Mouse (Mus musculus) testis, postnatal 10 days (tissue): ENCODE results near the gene Prelp.
A peak's percentile ranks its signal among the peaks of the same experiment; 100 is the strongest.

Experiments
- DNase-seq: peaks from one replicate; pipeline ENCODE4 v3.0.0; 2021; ENCODE audit warnings: low spot score

The Prelp gene

DNA sequence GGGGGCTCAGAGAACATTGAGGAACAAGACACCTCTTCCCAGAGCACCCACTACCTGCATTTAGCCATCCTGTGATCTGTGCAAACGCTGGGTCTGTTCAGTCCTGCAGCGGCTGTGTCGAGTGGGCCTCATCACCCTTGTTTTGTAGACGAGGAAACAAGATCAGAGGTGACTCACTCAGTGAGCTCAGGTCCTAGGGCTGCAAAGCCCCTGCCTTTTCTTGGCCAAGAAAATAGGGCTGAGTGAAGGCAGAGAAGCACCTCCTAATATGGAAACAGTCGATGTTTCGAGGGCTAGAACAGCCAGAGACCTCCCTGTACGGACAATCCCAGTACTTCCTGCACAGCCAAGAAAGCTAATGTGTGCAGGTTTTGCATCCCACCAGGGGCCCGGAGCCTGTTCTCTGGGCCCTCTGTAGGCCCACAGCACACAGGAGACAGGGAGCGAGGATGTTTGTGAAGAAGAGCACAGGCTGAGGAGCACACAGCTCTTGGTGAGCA is 22.1 kb downstream of the Prelp start:
- no peak for DNase-seq

DNA sequence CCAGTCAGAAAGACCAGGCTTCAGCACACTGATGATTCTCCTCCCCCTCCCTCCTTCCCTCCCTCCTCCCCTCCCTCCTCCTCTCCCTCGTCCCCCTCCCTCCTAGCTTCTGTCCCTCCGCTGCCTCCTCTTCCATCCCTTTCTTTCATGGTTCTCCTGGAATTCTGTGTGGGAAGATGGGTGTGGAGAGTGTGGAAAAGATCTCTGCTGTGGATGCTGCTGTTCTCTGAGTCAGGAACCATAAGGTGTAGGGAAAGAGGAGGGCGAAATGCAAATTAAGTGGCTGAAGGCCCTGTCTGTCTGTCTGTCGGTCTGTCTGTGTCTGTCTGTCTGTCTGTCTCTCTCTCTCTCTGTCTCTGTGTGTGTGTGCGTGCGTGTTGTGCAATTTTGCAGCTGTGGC is 23.9 kb downstream of the Prelp start:
- DNase-seq: no peak

GRCm38 (mm10) chr1:133891489-133891888 is 29.7 kb downstream of the Prelp start:
- DNase-seq: peak; percentile 75

DNA sequence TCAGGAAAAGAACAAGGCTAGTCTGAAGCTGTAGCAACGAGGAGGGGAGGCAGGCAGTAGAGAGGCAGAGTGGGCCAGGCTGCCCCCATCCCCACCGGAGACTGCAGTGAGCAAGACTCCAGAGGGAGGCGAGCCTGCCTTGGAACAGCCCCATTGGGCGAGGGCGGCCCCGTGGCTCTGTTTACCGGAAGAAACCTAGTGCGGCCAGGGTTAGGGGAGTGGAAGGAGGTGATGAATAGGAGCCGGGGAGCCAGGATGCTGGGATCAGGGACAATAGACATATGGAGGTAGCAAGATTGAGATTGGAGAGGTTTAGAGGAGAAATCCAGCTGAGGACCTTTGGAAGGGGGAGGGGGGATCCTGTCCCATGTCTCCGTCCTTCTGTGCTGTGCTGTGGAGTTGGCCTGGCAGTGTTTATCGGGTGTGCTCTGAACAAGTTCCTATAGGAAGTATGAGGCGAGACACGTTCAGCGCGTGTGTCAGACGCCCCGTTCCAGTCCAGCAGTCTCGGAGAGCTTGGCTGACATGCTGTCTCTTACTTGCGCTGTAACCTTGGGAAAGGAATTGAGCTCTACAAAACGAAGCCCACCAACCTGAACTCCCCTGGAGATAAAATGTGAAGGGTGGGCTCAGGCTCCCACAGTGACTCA is 31.1 kb downstream of the Prelp start:
- peak; percentile 60 for DNase-seq

DNA sequence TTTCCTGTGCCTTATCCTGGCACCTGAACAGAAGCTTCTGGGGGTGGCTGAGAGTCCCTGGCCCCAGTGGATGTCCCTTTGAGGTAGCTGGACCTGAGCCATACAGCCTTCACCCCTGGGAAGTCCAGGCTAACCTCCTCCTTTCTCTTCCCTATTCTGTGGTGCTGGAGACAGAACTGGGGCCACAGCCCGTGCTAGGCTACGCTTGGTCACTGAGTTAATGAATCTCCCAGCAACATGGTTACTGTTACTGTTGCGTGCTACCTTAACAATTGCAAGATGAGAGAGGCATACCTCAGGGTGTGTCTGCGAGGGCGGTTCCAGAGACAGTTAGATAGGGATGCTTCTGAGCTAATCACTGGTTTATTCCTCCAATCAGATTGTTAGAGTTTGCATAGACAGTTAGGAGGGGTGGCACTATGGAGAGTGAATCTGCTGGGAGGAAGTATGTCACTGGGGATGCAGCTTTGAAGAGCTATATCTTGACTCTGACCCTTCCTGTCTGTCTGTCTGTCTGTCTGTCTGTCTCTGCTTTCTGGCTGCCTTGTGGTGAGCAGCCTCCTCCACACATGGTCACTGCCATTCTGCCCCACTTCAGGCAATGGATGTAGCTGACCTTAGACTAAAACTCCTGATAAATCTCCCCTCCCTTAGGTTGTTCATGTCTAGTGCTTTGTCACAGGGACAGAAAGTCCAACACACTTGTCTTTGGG is 33.5 kb downstream of the Prelp start:
- DNase-seq: no peak

GRCm38 (mm10) chr1:133887044-133887443 is 34.2 kb downstream of the Prelp start:
- DNase-seq: no peak

DNA sequence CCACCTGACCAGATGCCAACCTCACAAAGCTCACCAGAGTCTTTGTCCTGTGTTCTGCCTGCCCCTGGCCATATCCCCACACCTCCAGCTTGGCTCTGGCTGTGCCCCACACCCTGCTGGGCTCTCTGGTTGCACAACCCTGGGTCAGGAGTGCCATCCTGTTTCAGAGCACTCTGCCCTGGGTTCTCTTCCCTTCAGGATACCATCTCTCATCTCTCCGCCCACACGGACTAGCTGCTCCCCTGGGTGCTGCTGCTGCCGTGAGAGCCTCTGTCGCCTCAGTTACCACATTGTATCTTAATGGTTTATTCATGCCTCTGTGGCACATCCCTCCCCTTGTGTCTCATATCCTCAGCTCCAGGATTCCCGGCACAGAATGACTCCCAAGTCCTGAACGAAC is 34.8 kb downstream of the Prelp start:
- DNase-seq: no peak

DNA sequence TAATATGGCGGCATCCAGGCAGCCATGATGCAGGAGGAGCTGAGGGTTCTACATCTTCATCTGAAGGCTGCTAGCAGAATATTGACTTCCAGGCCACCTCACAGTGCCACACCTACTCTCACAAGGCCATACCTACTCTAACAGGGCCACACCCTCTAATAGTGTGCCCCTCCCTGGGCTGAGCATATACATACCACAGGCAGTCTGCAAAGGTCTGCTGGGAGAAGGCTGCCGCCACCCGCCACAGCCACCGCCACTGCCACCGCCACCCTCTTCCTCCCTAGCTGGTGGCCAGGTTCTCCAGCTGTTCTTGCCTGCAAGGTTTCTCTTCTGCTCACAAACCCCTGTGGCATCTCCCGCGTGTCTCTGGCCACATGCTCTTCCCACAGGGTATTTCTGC is 35.4 kb downstream of the Prelp start:
- no peak for DNase-seq

- DNase-seq: peak; percentile 35
Measured at GRCm38 (mm10) chr1:133884746-133885145, 36.5 kb downstream of the Prelp start.

DNA sequence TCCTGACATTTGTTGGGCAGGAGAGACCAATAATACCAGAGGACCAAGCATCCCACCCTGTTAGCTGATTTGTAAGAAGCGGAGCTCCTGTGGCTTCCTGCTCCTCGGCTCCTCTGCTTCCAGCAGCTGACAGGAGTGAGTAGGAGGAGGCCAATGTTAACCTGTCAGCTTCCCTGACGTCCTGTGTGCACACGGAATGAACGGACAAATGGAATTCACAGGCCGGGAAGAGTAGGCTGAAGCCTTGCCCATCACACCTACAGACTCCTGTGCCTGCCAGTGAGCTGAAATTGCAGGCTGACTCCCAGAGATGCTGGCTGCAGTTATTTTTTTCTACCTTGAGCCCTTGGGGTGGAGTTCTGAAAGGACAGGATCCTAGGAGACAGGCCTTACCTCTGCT is 37.1 kb downstream of the Prelp start:
- no peak for DNase-seq

GRCm38 (mm10) chr1:133882283-133883217 is 38.7 kb downstream of the Prelp start:
- no peak for DNase-seq

DNA sequence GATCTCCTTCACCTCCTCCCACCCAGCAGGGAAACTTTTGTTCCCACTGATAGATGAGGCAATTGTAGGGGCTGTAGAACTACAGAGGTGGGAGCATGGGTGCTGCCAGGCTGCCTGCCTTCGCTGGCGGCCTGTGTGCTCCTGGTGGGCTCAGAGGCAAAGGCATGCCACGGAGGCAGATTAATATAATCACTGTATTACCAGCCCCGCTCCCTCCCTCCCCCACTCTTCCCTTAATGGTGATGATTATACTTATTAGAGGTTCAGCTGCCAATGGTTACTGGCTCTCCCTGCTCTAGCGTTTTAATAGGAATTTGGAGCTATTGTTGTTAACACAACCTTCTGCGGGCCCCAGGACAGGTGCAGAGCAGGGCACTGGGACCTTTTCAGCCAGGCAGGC is 39.4 kb downstream of the Prelp start:
- no peak for DNase-seq

- DNase-seq: no peak
Measured at GRCm38 (mm10) chr1:133878825-133879423, 42.3 kb downstream of the Prelp start.

- DNase-seq: no peak
Measured at GRCm38 (mm10) chr1:133876936-133877335, 44.3 kb downstream of the Prelp start.

DNA sequence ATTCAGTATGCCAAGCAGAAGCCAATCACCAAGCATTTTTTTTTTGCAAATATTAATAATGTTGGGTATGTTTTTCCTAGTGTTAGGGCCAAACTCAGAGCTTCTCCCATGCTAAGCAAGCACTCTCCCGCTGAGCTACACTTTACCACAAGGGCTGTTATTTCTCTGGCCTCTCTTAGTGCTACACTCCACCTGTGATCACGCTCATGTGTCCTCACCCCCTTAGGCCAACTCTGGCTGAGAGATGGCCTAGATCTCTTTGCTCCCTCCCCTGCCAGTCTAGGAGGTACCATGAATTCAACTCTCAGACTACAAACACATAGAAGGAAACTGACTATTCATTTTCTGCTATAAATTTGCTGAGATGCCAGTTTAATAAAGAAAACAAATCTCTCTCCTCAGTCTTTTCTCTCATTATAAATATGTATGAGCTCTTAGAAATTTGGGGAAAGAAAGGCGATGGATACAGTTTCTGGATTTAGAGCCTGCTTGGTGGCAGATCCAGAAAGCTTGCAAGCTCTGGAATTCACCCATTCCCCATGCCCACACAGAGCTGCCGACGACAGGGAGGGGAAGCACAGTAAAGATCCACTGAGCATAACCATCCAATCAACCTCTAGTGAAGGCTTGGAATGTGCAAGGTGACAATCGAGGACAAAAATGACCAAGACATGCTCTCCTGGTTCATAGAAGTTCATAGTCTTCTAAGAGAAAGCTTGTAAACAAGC is 48.0 kb downstream of the Prelp start:
- no peak for DNase-seq

DNA sequence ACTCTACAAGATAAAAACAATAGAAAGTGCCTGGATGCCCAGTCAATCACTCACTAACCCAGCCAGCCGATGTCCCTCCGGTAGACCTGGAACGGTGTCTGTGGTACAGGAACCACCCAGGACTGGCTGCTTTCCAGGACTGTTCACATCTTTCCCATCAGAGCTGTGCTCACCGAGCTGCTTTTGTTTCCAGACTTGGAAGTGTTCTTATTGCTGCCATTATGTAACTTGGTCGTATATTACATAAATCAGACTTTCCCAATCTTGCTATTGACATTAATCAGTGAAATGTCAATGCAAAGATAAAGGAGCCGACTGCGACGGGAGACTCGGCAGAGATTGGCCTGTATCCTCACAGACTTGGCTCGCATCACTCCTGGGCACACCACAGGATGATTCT is 50.0 kb downstream of the Prelp start:
- no peak for DNase-seq

GRCm38 (mm10) chr1:133869221-133869620 is 52.0 kb downstream of the Prelp start:
- no peak for DNase-seq

DNA sequence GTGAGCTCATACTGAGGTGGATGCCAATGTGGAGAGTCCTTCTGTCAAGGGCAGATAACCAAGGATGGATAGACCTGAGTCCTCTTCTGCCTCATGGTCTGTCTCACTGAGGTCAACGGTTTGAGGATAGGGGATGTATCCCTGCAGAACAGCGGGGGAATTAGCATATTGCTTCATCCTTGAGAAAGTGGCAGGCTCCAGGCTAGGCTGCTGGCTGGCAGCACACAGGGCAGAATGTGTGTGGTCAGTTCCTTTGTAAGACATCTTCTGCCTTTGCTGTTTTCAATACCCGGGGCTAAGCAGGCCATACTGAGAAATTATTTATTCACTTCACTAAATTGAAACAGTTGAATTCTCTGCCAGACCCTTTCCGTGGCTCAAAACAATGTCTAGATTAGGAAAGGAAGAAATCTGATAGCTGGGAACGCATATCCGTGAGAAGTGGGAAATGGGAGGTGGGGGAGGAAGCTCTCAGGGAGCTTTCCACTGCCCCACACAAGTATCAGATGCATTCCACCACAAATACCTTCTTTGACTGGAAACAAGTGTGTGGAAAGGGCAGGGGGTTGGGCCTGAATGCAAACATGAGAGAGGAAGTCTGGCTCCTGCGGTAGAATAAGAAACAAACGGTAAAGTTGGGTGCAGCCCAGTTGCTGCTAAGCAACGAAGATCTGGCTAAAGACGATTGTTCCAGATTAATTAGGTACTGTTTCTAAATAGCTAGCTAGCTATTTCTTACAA is 57.8 kb downstream of the Prelp start:
- DNase-seq: no peak

GRCm38 (mm10) chr1:133861028-133861427 is 60.2 kb downstream of the Prelp start:
- DNase-seq: no peak
